8 mouse cellular contexts compared by ENCODE assay signal in genomic region chrX:163958467-163958875, GRCm38 (mm10). TPM values are rescaled to one million over a fixed set of nuclear protein-coding genes. Genes with fewer than 3 reads are reported as not detected.
DNase-seq lines count a peak whose midpoint lies in the region; ATAC-seq and TF ChIP-seq lines count a peak whose summit lies in the region.

Gene Zrsr2 (minus strand): TSS chrX:163958661.

- peak; percentile 93 for ATAC-seq in erythroblast, adult 5-6 weeks (replicated peaks; ENCODE audit: low FRiP score, poor library complexity, severe bottlenecking)
- ATAC-seq in kidney, embryonic 15.5 days (replicated peaks; ENCODE audit: low FRiP score): peak; percentile 97
- ATAC-seq in liver, embryonic 11.5 days (replicated peaks; ENCODE audit: low FRiP score): peak; percentile 90
- ATAC-seq in stomach, embryonic 14.5 days (ENCODE audit: insufficient number of reproducible peaks, insufficient read depth, low FRiP score, low read depth): peak; percentile 94

- TF ChIP-seq CTCF in C2C12 (IDR thresholded peaks at IDR 0.05; ENCODE audit: control insufficient read depth, insufficient read depth, insufficient read length): no peak

- peaks cover 25% of the 10 kb centered on the region for H3K79me3 ChIP-seq in C2C12 (ENCODE audit: low read depth)

- H3K4me2 ChIP-seq in kidney, embryonic 15.5 days: peak within 1 kb of the TSS; percentile 59
- H3K4me2 ChIP-seq in liver, embryonic 11.5 days: peak within 1 kb of the TSS; percentile 76
- peak within 1 kb of the TSS; percentile 49 for H3K4me2 ChIP-seq in stomach, embryonic 14.5 days (replicated peaks; ENCODE audit: low read depth, low read length)

- no peaks in the 10 kb centered on the region for H3K27me3 ChIP-seq in C2C12 (ENCODE audit: control insufficient read depth, insufficient read depth, insufficient read length)
- no peaks in the 10 kb centered on the region for H3K27me3 ChIP-seq in heart, embryonic 10.5 days (ENCODE audit: insufficient read depth, poor library complexity, severe bottlenecking)
- peaks cover 14% of the 10 kb centered on the region; the same call in 1 of the 2 replicates for H3K27me3 ChIP-seq in kidney, embryonic 15.5 days
- no peaks in the 10 kb centered on the region for H3K27me3 ChIP-seq in liver, embryonic 11.5 days (replicated peaks; ENCODE audit: control insufficient read depth, insufficient read depth, low read length)
- no peaks in the 10 kb centered on the region for H3K27me3 ChIP-seq in stomach, embryonic 14.5 days (ENCODE audit: control insufficient read depth, insufficient read depth, low read length)

- H3K4me3 ChIP-seq in C2C12 (ENCODE audit: insufficient read depth, poor library complexity, severe bottlenecking): peak within 1 kb of the TSS; percentile 63
- H3K4me3 ChIP-seq in heart, embryonic 10.5 days: peak within 1 kb of the TSS; percentile 72
- H3K4me3 ChIP-seq in kidney, embryonic 15.5 days (replicated peaks): peak within 1 kb of the TSS; percentile 71
- peak within 1 kb of the TSS; percentile 70 for H3K4me3 ChIP-seq in liver, embryonic 11.5 days (ENCODE audit: low read depth, low read length)
- H3K4me3 ChIP-seq in stomach, embryonic 14.5 days (ENCODE audit: low read depth, low read length): peak within 1 kb of the TSS; percentile 52

- H3K79me2 ChIP-seq in C2C12 (ENCODE audit: control insufficient read depth, insufficient read depth): peaks cover 53% of the 10 kb centered on the region

- peaks cover 31% of the 10 kb centered on the region for H3K36me3 ChIP-seq in C2C12 (ENCODE audit: control insufficient read depth, insufficient read depth)
- peaks cover 17% of the 10 kb centered on the region for H3K36me3 ChIP-seq in heart, embryonic 10.5 days
- peaks cover 24% of the 10 kb centered on the region for H3K36me3 ChIP-seq in kidney, embryonic 15.5 days
- H3K36me3 ChIP-seq in liver, embryonic 11.5 days (ENCODE audit: control insufficient read depth, insufficient read depth, low read length): no peaks in the 10 kb centered on the region; the same call in 1 of the 2 replicates
- H3K36me3 ChIP-seq in stomach, embryonic 14.5 days (ENCODE audit: control insufficient read depth, insufficient read depth, low read length): peaks cover 7% of the 10 kb centered on the region; the same call in 1 of the 2 replicates

- peak within 1 kb of the TSS; percentile 96 for H3K27ac ChIP-seq in heart, embryonic 10.5 days
- peak within 1 kb of the TSS; percentile 99 for H3K27ac ChIP-seq in kidney, embryonic 15.5 days
- peak within 1 kb of the TSS; percentile 97 for H3K27ac ChIP-seq in liver, embryonic 11.5 days (ENCODE audit: low read depth, low read length)
- H3K27ac ChIP-seq in stomach, embryonic 14.5 days (ENCODE audit: low read length): peak within 1 kb of the TSS; percentile 97

- peak within 1 kb of the TSS; percentile 98 for H3ac ChIP-seq in C2C12 (ENCODE audit: control insufficient read depth, insufficient read length, low read depth)

- no peaks in the 10 kb centered on the region for H3K4me1 ChIP-seq in heart, embryonic 10.5 days
- H3K4me1 ChIP-seq in kidney, embryonic 15.5 days: peaks cover 7% of the 10 kb centered on the region; the same call in 1 of the 2 replicates
- no peaks in the 10 kb centered on the region for H3K4me1 ChIP-seq in liver, embryonic 11.5 days (replicated peaks; ENCODE audit: control insufficient read depth, insufficient read depth, low read length)
- H3K4me1 ChIP-seq in stomach, embryonic 14.5 days (ENCODE audit: control insufficient read depth, insufficient read depth, low read length): no peaks in the 10 kb centered on the region

- 11% methylated on average over 27 of the region's 29 CpGs for WGBS in heart, embryonic 10.5 days
- WGBS in kidney, embryonic 15.5 days: 25% methylated on average over 25 of the region's 29 CpGs
- 10% methylated on average over 29 of the region's 29 CpGs for WGBS in liver, embryonic 11.5 days
- WGBS in stomach, embryonic 14.5 days: 20% methylated on average over 29 of the region's 29 CpGs

- H3K9ac ChIP-seq in kidney, embryonic 15.5 days: peak within 1 kb of the TSS; percentile 77
- H3K9ac ChIP-seq in liver, embryonic 11.5 days (ENCODE audit: low read depth, low read length): peak within 1 kb of the TSS; percentile 78
- peak within 1 kb of the TSS; percentile 76 for H3K9ac ChIP-seq in stomach, embryonic 14.5 days (replicated peaks; ENCODE audit: low read depth, low read length)

- no peaks in the 10 kb centered on the region for H3K9me3 ChIP-seq in heart, embryonic 10.5 days
- H3K9me3 ChIP-seq in kidney, embryonic 15.5 days (replicated peaks): no peaks in the 10 kb centered on the region
- no peaks in the 10 kb centered on the region for H3K9me3 ChIP-seq in liver, embryonic 11.5 days (ENCODE audit: control insufficient read depth, low read length)
- no peaks in the 10 kb centered on the region for H3K9me3 ChIP-seq in stomach, embryonic 14.5 days (ENCODE audit: control insufficient read depth, low read depth, low read length)

- peak; percentile 94 for DNase-seq in brain, adult 2 months (ENCODE audit: low read depth, low spot score)
- peak; percentile 93 for DNase-seq in heart, embryonic 10.5 days (ENCODE audit: low spot score)
- no peak for DNase-seq in liver, embryonic 11.5 days (ENCODE audit: low spot score)
- peak; percentile 94 for DNase-seq in naive thymus-derived CD4-positive, alpha-beta T cell, adult 2 months (ENCODE audit: low read depth)

TF ChIP-seq in C2C12, 6 proteins besides CTCF, POLR2A, EP300 and RAD21:
- no peak for TF ChIP-seq USF1 (IDR thresholded peaks at IDR 0.05; ENCODE audit: low read depth)
- no peak for TF ChIP-seq CEBPB (IDR thresholded peaks at IDR 0.05; ENCODE audit: low read depth)
- no peak for TF ChIP-seq MYOD1 (IDR thresholded peaks at IDR 0.05; ENCODE audit: control insufficient read depth, insufficient read length, low read depth)
- TF ChIP-seq FOSL1 (IDR thresholded peaks at IDR 0.05; ENCODE audit: insufficient read depth, low read length, poor library complexity, severe bottlenecking): no peak
- no peak for TF ChIP-seq MYOG (IDR thresholded peaks at IDR 0.05; ENCODE audit: control insufficient read depth, extremely low read depth, insufficient read length)
- TF ChIP-seq MAX (IDR thresholded peaks at IDR 0.05): no peak

RNA-seq across cellular contexts. Expression of gene Zrsr2, which starts in this region (rescaled TPM):
- 22.2 TPM for polyA plus RNA-seq in C2C12 (2012; fragmentation: generic; extraction: Trizol)
- 4.8 and 22.4 TPM in 2 replicates for total RNA-seq in erythroblast, adult 5-6 weeks (2015; ENCODE audit: low replicate concordance)
- 9.8 and 14.2 TPM in 2 replicates for total RNA-seq in erythroblast, adult 5-6 weeks (2017; ENCODE audit: low replicate concordance)
- 36.6 and 53.0 TPM in 2 replicates for polyA plus RNA-seq in heart, embryonic 10.5 days (2016; fragmentation: Nextera tagmentation; extraction: Ambion mirVana)
- 60.8 and 69.8 TPM in 2 replicates for polyA plus RNA-seq in kidney, embryonic 15.5 days (2015; fragmentation: Nextera tagmentation; extraction: Ambion mirVana)
- 31.4 and 37.6 TPM in 2 replicates for polyA plus RNA-seq in liver, embryonic 11.5 days (2014; fragmentation: Nextera tagmentation; extraction: Ambion mirVana)
- polyA plus RNA-seq in stomach, embryonic 14.5 days (2014; fragmentation: Nextera tagmentation; extraction: Ambion mirVana): 52.2 and 63.5 TPM in 2 replicates
